Mouse (Mus musculus) kidney, embryonic 15.5 days (tissue): Measurements from ENCODE around the gene Inpp5d. TPM values are rescaled to one million over a fixed set of nuclear protein-coding genes. Genes with fewer than 3 reads are reported as not detected.
"Not testable (repeated sequence)": the region's sequence is repeated elsewhere in the genome, so short reads cannot be mapped to it uniquely, and the experiment has no call there.

Experiments used
- ATAC-seq: fragments of 200-750 bp; cut with Nextera tagmentation; replicated peaks from 2 replicates; pipeline ENCODE4 v1.8.0; 2017; ENCODE audit warnings: moderate TSS enrichment; ENCODE audit not compliant: low FRiP score
- H3K27ac ChIP-seq: fragments of 300-500 bp; sonication (generic); 2 replicates; pipeline ENCODE4 v1.5.1; 2015; ENCODE audit warnings: mild to moderate bottlenecking, inconsistent platforms
- H3K27me3 ChIP-seq: fragments of 300-500 bp; sonication (generic); 2 replicates; pipeline ENCODE4 v1.6.1; 2015; ENCODE audit warnings: inconsistent platforms
- H3K36me3 ChIP-seq: fragments of 300-500 bp; sonication (generic); 2 replicates; pipeline ENCODE4 v1.6.1; 2015; ENCODE audit warnings: inconsistent platforms
- H3K4me1 ChIP-seq: fragments of 300-500 bp; sonication (generic); 2 replicates; pipeline ENCODE4 v1.6.1; 2015; ENCODE audit warnings: inconsistent platforms
- H3K4me2 ChIP-seq: fragments of 300-500 bp; sonication (generic); 2 replicates; pipeline ENCODE4 v1.6.1; 2015; ENCODE audit warnings: moderate library complexity, mild to moderate bottlenecking, inconsistent platforms
- H3K4me3 ChIP-seq: fragments of 300-500 bp; sonication (generic); replicated peaks from 2 replicates; pipeline ENCODE4 v1.5.1; 2015; ENCODE audit warnings: mild to moderate bottlenecking, inconsistent platforms
- H3K9ac ChIP-seq: fragments of 300-500 bp; sonication (generic); 2 replicates; pipeline ENCODE4 v1.6.1; 2015; ENCODE audit warnings: mild to moderate bottlenecking, inconsistent platforms
- H3K9me3 ChIP-seq: fragments of 300-500 bp; sonication (generic); replicated peaks from 2 replicates; pipeline ENCODE4 v1.6.1; 2016; ENCODE audit warnings: inconsistent platforms
- WGBS: fragments of 180-500 bp; shearing (Covaris S2); methylation state at CpG from one replicate; pipeline ENCODE4 v1.1.7; 2015; ENCODE audit warnings: mixed read lengths; 5-methylcytosine and 5-hydroxymethylcytosine counted together
- polyA plus RNA-seq: library from polyadenylated mRNA; unstranded; fragments of >200 nt; fragmentation: Nextera tagmentation; extraction: Ambion mirVana; gene quantifications from 2 replicates; pipeline ENCODE4 v1.2.1, GENCODE M21; 2015

The Inpp5d gene
- polyA plus RNA-seq, 1 experiment from 2014 or later = 10.2 TPM

- Histone ChIP-seq H3K4me2 (no peak overlapping the region), H3K4me3 (no peak overlapping the region), H3K27ac (no peak overlapping the region), H3K9ac (no peak overlapping the region), H3K36me3 (no peaks in the 10 kb centered on the region), H3K9me3 (no peaks in the 10 kb centered on the region), H3K27me3 (no peaks in the 10 kb centered on the region), H3K4me1 (no peaks in the 10 kb centered on the region)
- no peak for ATAC-seq
- 75% methylated on average over 2 of the region's 2 CpGs for WGBS
Measured at GRCm38 (mm10) chr1:87663992-87664391, 43.9 kb downstream of the Inpp5d start.

DNA sequence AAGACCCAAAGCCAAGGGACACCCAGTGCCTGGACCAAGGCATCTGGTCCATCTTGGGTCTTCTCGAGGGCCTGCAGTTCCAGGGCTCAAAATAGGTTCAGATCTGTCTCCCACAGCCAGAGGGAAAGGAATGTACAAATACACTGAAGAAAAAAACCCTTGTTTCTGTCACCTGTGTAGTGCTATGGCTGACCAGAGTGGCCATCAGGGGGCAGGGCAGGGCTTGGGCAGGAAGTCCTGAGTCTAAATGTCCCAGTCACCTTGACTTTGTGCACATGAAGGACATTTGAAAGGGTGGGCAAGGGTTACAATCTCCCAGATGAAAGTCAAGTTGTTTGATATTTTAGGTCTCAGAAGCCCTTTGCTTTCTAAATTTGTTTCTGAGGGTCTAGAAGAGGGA lies 46.9 kb downstream of the Inpp5d start:
- H3K4me2 ChIP-seq = no peak overlapping the region
- 58% methylated on average over 1 of the region's 1 CpGs for WGBS
- no peaks in the 10 kb centered on the region for H3K9me3 ChIP-seq
- H3K27me3 ChIP-seq = no peaks in the 10 kb centered on the region
- H3K27ac ChIP-seq = no peak overlapping the region
- H3K4me1 ChIP-seq = no peaks in the 10 kb centered on the region
- ATAC-seq = no peak
- no peak overlapping the region for H3K9ac ChIP-seq
- no peak overlapping the region for H3K4me3 ChIP-seq
- no peaks in the 10 kb centered on the region for H3K36me3 ChIP-seq

GRCm38 (mm10) chr1:87668300-87668699 lies 48.2 kb downstream of the Inpp5d start:
- Histone ChIP-seq H3K4me1 (no peaks in the 10 kb centered on the region), H3K4me3 (no peak overlapping the region), H3K4me2 (no peak overlapping the region), H3K9ac (no peak overlapping the region), H3K27me3 (no peaks in the 10 kb centered on the region), H3K36me3 (no peaks in the 10 kb centered on the region), H3K27ac (no peak overlapping the region), H3K9me3 (no peaks in the 10 kb centered on the region)
- 89% methylated on average over 7 of the region's 7 CpGs for WGBS
- ATAC-seq = no peak

GRCm38 (mm10) chr1:87671483-87671882 lies 51.4 kb downstream of the Inpp5d start:
- H3K4me2 ChIP-seq = no peak overlapping the region
- ATAC-seq = no peak
- H3K36me3 ChIP-seq = no peaks in the 10 kb centered on the region
- H3K4me3 ChIP-seq = no peak overlapping the region
- no peaks in the 10 kb centered on the region for H3K9me3 ChIP-seq
- H3K9ac ChIP-seq = no peak overlapping the region
- H3K27ac ChIP-seq = no peak overlapping the region
- H3K4me1 ChIP-seq = no peaks in the 10 kb centered on the region
- WGBS = 67% methylated on average over 4 of the region's 4 CpGs
- no peaks in the 10 kb centered on the region for H3K27me3 ChIP-seq

GRCm38 (mm10) chr1:87673822-87674604 lies 53.9 kb downstream of the Inpp5d start:
- no peak overlapping the region for H3K4me2 ChIP-seq
- H3K9ac ChIP-seq = no peak overlapping the region
- H3K4me1 ChIP-seq = no peaks in the 10 kb centered on the region
- WGBS = 75% methylated on average over 9 of the region's 9 CpGs
- no peak for ATAC-seq
- no peak overlapping the region for H3K27ac ChIP-seq
- H3K36me3 ChIP-seq = no peaks in the 10 kb centered on the region
- H3K4me3 ChIP-seq = no peak overlapping the region
- H3K27me3 ChIP-seq = no peaks in the 10 kb centered on the region
- H3K9me3 ChIP-seq = no peaks in the 10 kb centered on the region

DNA sequence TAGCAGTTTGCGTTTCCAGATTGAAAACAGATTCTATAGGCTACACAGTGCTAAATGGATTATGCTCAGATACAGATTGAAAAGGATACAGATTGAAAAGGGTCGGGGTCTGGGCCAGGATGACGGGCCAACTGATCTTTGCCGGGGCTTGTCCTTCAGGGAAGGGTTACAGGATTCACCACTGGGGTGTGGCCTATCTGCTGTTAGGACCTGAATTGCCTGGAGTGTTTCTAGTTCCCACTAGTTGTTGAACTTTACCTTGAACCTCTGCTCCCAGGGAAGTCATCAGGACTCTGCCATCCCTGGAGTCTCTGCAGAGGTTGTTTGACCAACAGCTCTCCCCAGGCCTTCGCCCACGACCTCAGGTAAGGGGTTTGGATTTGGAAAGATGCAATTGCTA lies 55.9 kb downstream of the Inpp5d start:
- Histone ChIP-seq H3K27me3 (no peaks in the 10 kb centered on the region), H3K4me2 (no peak overlapping the region), H3K27ac (no peak overlapping the region), H3K9me3 (no peaks in the 10 kb centered on the region), H3K4me1 (no peaks in the 10 kb centered on the region), H3K9ac (no peak overlapping the region), H3K4me3 (no peak overlapping the region), H3K36me3 (no peaks in the 10 kb centered on the region)
- ATAC-seq = no peak
- 80% methylated on average over 6 of the region's 6 CpGs for WGBS

GRCm38 (mm10) chr1:87679089-87679488 lies 59.0 kb downstream of the Inpp5d start:
- no peaks in the 10 kb centered on the region for H3K36me3 ChIP-seq
- H3K27ac ChIP-seq = no peak overlapping the region
- 0 out of 2 replicates have a peak, but pooled peaks cover 3% of the 10 kb centered on the region for H3K9me3 ChIP-seq
- H3K4me1 ChIP-seq = no peaks in the 10 kb centered on the region
- no peaks in the 10 kb centered on the region for H3K27me3 ChIP-seq
- H3K4me2 ChIP-seq = no peak overlapping the region
- no peak overlapping the region for H3K4me3 ChIP-seq
- WGBS = 83% methylated on average over 5 of the region's 5 CpGs
- no peak for ATAC-seq
- H3K9ac ChIP-seq = no peak overlapping the region

DNA sequence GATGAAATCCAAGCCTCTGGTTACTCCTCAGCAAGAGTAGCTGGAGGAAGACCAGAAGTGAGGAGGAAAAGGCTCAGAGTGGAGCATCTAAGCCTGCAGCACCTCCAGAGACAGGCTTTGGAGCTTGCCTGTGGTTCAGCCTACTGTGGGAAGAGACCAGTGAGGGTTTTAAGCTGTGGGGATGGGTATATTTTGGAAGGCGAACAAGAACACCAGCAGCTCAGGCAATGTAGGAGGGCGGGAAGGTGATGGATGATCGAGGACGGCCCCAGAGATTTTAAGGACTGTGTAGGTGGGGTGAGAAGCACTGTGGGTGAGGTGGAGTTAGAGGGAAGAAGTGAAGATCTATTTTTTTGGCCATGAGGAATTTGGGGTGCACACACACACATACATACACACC lies 60.8 kb downstream of the Inpp5d start:
- Histone ChIP-seq H3K9ac (no peak overlapping the region), H3K36me3 (no peaks in the 10 kb centered on the region), H3K27me3 (no peaks in the 10 kb centered on the region), H3K4me3 (no peak overlapping the region), H3K27ac (no peak overlapping the region), H3K4me1 (no peaks in the 10 kb centered on the region), H3K9me3 (0 out of 2 replicates have a peak, but pooled peaks cover 3% of the 10 kb centered on the region), H3K4me2 (no peak overlapping the region)
- WGBS = 84% methylated on average over 4 of the region's 4 CpGs
- no peak for ATAC-seq

DNA sequence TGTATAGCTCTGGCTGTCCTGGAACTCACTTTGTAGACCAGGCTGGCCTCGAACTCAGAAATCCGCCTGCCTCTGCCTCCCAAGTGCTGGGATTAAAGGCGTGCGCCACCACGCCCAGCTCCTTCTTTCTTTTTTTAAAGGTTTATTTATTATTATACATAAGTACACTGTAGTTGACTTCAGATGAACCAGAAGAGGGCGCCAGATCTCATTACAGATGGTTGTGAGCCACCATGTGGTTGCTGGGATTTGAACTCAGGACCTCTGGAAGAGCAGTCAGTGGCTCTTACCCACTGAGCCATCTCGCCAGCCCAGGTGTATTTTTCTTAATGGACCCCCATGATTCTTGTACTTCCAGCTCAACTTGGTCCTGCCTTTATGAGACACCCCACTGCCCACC lies 62.4 kb downstream of the Inpp5d start:
- not testable (repeated sequence) for H3K4me2 ChIP-seq, H3K4me3 ChIP-seq, H3K27me3 ChIP-seq, H3K27ac ChIP-seq, ATAC-seq, H3K9me3 ChIP-seq, H3K4me1 ChIP-seq, H3K36me3 ChIP-seq, H3K9ac ChIP-seq
- WGBS = 86% methylated on average over 7 of the region's 7 CpGs

DNA sequence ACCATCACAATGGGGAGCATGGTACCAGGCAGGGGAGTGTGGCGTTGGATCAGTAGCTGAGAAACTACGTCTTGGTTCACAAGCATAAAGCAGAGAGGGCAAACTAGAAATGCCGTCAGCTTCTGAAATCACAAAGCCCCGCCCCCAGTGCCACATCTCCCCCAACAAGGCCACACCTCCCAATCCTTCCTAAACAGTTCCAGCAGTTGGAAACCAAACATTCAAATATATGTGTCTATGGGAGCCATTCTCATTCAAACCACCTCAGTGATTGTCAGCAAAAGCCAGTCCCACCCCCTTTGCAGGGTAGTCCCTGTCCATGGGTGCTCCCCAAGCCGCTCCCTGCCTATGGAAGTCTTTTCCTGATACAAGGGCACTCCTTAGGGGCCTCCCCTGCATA lies 64.0 kb downstream of the Inpp5d start:
- WGBS = 91% methylated on average over 5 of the region's 5 CpGs
- no peak overlapping the region for H3K9ac ChIP-seq
- H3K4me3 ChIP-seq = no peak overlapping the region
- no peaks in the 10 kb centered on the region for H3K27me3 ChIP-seq
- H3K27ac ChIP-seq = no peak overlapping the region
- ATAC-seq = no peak
- H3K9me3 ChIP-seq = 0 out of 2 replicates have a peak, but pooled peaks cover 3% of the 10 kb centered on the region
- no peak overlapping the region for H3K4me2 ChIP-seq
- no peaks in the 10 kb centered on the region for H3K4me1 ChIP-seq
- no peaks in the 10 kb centered on the region for H3K36me3 ChIP-seq

GRCm38 (mm10) chr1:87684791-87685190 lies 64.7 kb downstream of the Inpp5d start:
- Histone ChIP-seq H3K4me1 (no peaks in the 10 kb centered on the region), H3K4me3 (no peak overlapping the region), H3K36me3 (no peaks in the 10 kb centered on the region), H3K4me2 (no peak overlapping the region), H3K9ac (no peak overlapping the region), H3K27ac (no peak overlapping the region), H3K27me3 (no peaks in the 10 kb centered on the region), H3K9me3 (0 out of 2 replicates have a peak, but pooled peaks cover 3% of the 10 kb centered on the region)
- WGBS = 89% methylated on average over 3 of the region's 3 CpGs
- ATAC-seq = no peak

GRCm38 (mm10) chr1:87686351-87686750 lies 66.2 kb downstream of the Inpp5d start:
- no peak for ATAC-seq
- WGBS = 31% methylated on average over 4 of the region's 4 CpGs
- 0 out of 2 replicates have a peak, but pooled peaks cover 3% of the 10 kb centered on the region for H3K9me3 ChIP-seq
- no peaks in the 10 kb centered on the region for H3K27me3 ChIP-seq
- no peaks in the 10 kb centered on the region for H3K4me1 ChIP-seq
- H3K4me2 ChIP-seq = no peak overlapping the region
- H3K4me3 ChIP-seq = no peak overlapping the region
- no peak overlapping the region for H3K27ac ChIP-seq
- H3K36me3 ChIP-seq = no peaks in the 10 kb centered on the region
- H3K9ac ChIP-seq = no peak overlapping the region

GRCm38 (mm10) chr1:87687009-87687408 lies 66.9 kb downstream of the Inpp5d start:
- H3K27me3 ChIP-seq = no peaks in the 10 kb centered on the region

More at GRCm38 (mm10) chr1:87687009-87687408, 66.9 kb downstream of the Inpp5d start:
- Histone ChIP-seq H3K4me1 (no peaks in the 10 kb centered on the region), H3K9ac (no peak overlapping the region), H3K36me3 (no peaks in the 10 kb centered on the region), H3K9me3 (0 out of 2 replicates have a peak, but pooled peaks cover 3% of the 10 kb centered on the region), H3K4me2 (no peak overlapping the region), H3K4me3 (no peak overlapping the region), H3K27ac (no peak overlapping the region)
- 43% methylated on average over 1 of the region's 1 CpGs for WGBS
- no peak for ATAC-seq
